Mouse (Mus musculus): ENCODE measurements around the gene Trp53. TPM values are rescaled to one million over a fixed set of nuclear protein-coding genes. Genes with fewer than 3 reads are reported as not detected.
A peak's percentile ranks its signal among the peaks of the same experiment; 100 is the strongest.

Trp53 gene
- polyA plus RNA-seq, 1 experiment: 93.6 TPM

DNA sequence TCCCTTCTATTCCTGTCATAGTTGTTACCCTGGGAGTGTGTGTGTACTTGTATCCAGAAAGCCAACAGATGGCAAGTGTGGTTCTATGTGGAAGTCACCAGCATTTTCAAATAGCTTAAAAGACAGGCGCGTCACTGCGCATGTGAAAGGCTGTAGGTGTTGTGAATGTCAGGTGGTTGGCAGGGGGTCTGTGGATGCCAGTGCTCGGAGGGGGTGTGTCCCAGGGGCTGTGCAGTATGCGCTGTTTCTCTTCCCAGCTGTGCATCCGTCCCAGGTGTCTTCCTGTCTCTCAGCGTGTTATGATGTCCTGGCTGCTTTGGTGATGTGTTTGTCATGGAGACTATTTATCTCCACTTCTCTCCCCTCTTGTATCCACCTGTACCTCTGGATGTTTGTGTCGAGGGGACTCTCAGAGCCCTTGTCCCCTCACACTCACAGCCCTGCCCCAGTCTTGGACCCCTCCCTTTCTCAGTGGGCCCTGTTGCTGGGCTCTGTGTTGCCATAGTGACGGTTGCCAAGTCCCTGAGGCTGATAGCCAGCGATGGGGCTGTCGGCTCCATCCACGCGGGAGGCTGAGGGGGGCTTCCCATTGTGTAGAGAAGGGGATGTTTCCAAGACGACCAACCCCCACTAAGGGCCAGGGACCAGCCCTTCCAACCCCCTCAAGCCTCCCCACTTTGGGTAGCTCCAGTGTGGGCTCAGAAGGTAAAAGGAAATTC lies 27.4 kb upstream of the Trp53 start:
- DNase-seq (ENCODE audit: low read depth): peak; percentile 95
- TF ChIP-seq CTCF (IDR thresholded peaks at IDR 0.05; ENCODE audit: borderline replicate concordance, extremely low read depth, insufficient read depth, insufficient read length) (no peak), POLR2A (IDR thresholded peaks at IDR 0.05; ENCODE audit: borderline replicate concordance, extremely low read depth, insufficient read depth, insufficient read length, poor library complexity, severe bottlenecking) (no peak)

DNA sequence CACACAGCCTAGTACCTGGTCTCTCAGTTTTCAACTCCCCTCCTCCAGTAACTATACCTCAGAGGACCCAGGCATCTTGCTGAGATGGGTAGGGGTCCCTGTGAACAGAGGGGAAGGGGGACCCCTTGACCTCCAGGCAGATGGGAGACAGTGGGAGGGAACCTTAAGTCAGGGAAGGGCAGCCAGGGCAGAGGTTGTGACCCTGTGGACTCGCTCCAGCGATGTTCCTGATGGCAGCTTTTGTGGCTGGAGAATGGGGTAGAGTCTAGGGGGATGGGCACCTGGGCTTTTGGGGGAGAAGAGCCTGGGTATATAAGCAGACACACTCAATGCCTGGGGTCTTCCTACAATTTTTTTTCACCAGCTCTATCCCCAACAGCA lies 26.8 kb upstream of the Trp53 start:
- no peak for DNase-seq (ENCODE audit: low read depth)
- TF ChIP-seq POLR2A (IDR thresholded peaks at IDR 0.05; ENCODE audit: borderline replicate concordance, extremely low read depth, insufficient read depth, insufficient read length, poor library complexity, severe bottlenecking) (no peak), CTCF (IDR thresholded peaks at IDR 0.05; ENCODE audit: borderline replicate concordance, extremely low read depth, insufficient read depth, insufficient read length) (no peak)

GRCm38 (mm10) chr11:69554539-69555140 lies 25.5 kb upstream of the Trp53 start:
- no peak for DNase-seq (ENCODE audit: low read depth)
- TF ChIP-seq POLR2A (IDR thresholded peaks at IDR 0.05; ENCODE audit: borderline replicate concordance, extremely low read depth, insufficient read depth, insufficient read length, poor library complexity, severe bottlenecking): no peak
- TF ChIP-seq CTCF (IDR thresholded peaks at IDR 0.05; ENCODE audit: borderline replicate concordance, extremely low read depth, insufficient read depth, insufficient read length): no peak

- peak; percentile 90 for DNase-seq (ENCODE audit: low read depth)
- TF ChIP-seq POLR2A (IDR thresholded peaks at IDR 0.05; ENCODE audit: borderline replicate concordance, extremely low read depth, insufficient read depth, insufficient read length, poor library complexity, severe bottlenecking) (no peak), CTCF (IDR thresholded peaks at IDR 0.05; ENCODE audit: borderline replicate concordance, extremely low read depth, insufficient read depth, insufficient read length) (no peak)
These were observed 22.7 kb upstream of the Trp53 start for GRCm38 (mm10) chr11:69557381-69557958.

- no peak for DNase-seq (ENCODE audit: low read depth)
- TF ChIP-seq CTCF (IDR thresholded peaks at IDR 0.05; ENCODE audit: borderline replicate concordance, extremely low read depth, insufficient read depth, insufficient read length): no peak
- TF ChIP-seq POLR2A (IDR thresholded peaks at IDR 0.05; ENCODE audit: borderline replicate concordance, extremely low read depth, insufficient read depth, insufficient read length, poor library complexity, severe bottlenecking): no peak
These were observed 21.4 kb upstream of the Trp53 start for GRCm38 (mm10) chr11:69558756-69559155.

DNA sequence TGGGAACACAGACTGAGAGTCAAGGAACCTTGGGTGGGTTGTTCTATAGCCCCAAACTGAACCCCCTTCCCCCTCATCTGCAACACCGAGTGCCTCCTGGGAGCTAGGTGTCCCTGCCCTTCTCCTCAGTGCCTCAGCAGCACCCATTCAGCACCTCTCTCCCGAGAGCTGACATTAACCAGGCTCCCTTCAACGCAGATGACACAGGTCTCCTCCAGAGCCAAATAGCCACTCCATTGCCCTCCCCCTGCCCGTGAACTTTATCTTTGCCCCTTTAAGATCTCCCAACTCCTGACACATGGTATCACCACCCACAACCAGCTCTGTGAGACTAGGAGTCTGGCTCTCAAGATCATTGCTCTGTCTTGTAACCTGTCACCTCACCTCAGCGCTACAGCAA lies 21.0 kb upstream of the Trp53 start:
- no peak for DNase-seq (ENCODE audit: low read depth)
- TF ChIP-seq POLR2A (IDR thresholded peaks at IDR 0.05; ENCODE audit: borderline replicate concordance, extremely low read depth, insufficient read depth, insufficient read length, poor library complexity, severe bottlenecking): no peak
- no peak for TF ChIP-seq CTCF (IDR thresholded peaks at IDR 0.05; ENCODE audit: borderline replicate concordance, extremely low read depth, insufficient read depth, insufficient read length)

DNA sequence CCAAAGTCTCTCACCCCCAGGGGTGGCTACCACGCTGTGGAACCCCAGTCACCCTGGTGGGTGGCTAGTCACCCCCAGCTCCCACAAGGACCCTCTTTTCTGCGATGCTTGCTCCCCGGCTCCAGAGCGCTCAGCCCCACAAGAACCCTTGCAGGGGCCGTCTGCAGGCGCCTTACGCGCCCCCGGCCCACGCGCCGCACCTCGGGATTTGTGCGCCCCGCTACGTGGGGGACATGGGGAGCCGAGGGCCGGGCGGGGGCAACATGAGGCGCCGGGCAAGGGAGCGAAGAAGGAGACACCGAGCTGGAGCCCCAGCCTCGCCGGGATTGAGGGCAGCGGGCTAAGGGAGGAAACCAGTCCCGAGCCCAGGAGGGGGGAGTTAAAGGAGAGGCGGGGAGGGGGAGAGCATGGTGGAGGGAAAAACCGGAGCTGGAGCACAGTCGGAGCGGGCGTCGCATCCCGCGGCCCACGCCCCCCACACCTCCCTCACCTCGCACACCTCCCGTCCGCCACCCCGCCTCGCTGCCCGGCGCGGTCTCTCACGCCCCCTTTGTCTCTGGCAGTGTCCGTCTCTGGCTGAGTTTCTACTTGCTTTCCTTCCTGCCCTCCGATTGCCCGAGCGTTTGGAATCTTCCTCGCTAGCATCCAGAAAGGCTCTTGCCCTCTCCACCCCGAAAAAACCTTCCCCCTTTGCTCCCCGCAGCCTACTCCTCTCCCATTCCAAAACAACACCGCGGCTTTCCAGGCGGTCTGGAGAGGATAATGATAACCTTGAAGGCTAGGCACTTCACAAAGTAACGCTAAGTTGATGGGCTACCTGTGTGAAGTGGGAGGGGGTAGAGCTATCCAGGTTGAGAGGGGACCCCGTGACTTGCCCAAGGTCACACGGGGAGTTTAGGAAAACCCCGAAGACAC lies 20.1 kb upstream of the Trp53 start, which contains the start of gene Efnb3:
Gene Efnb3 (minus strand): TSS at position 355 of the 915 bp plus-strand sequence.
- peak; percentile 90 for DNase-seq (ENCODE audit: low read depth)
- peak; percentile 81; the same call in 1 of the 2 replicates for TF ChIP-seq POLR2A (IDR thresholded peaks at IDR 0.05; ENCODE audit: borderline replicate concordance, extremely low read depth, insufficient read depth, insufficient read length, poor library complexity, severe bottlenecking)
- no peak for TF ChIP-seq CTCF (IDR thresholded peaks at IDR 0.05; ENCODE audit: borderline replicate concordance, extremely low read depth, insufficient read depth, insufficient read length)

GRCm38 (mm10) chr11:69560896-69561854 lies 19.0 kb upstream of the Trp53 start:
- TF ChIP-seq CTCF (IDR thresholded peaks at IDR 0.05; ENCODE audit: borderline replicate concordance, extremely low read depth, insufficient read depth, insufficient read length) (no peak), POLR2A (IDR thresholded peaks at IDR 0.05; ENCODE audit: borderline replicate concordance, extremely low read depth, insufficient read depth, insufficient read length, poor library complexity, severe bottlenecking) (no peak)
- DNase-seq (ENCODE audit: low read depth): peak; percentile 84

DNA sequence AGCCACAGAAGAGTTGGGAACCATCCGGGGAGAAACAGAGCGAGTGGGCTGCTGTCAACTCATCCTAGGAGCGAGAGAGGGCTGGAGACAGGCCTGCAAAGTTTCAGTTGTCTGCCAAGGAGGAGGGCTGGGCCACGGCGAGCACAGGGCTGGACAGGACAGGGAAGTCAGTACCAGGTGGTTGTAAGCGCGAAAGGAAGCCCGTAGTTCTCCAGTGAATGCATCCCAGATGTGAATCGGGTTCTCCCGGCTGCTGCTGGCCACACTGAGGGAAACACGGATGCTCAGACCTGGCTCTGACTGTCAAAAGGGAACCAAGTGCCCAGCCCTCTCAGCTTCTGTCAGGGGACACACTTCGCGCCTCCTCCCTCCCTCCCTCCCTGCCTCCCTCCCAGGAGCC lies 16.8 kb upstream of the Trp53 start:
- TF ChIP-seq POLR2A (IDR thresholded peaks at IDR 0.05; ENCODE audit: borderline replicate concordance, extremely low read depth, insufficient read depth, insufficient read length, poor library complexity, severe bottlenecking) (no peak), CTCF (IDR thresholded peaks at IDR 0.05; ENCODE audit: borderline replicate concordance, extremely low read depth, insufficient read depth, insufficient read length) (no peak)
- no peak for DNase-seq (ENCODE audit: low read depth)

GRCm38 (mm10) chr11:69564391-69564790 lies 15.8 kb upstream of the Trp53 start:
- TF ChIP-seq POLR2A (IDR thresholded peaks at IDR 0.05; ENCODE audit: borderline replicate concordance, extremely low read depth, insufficient read depth, insufficient read length, poor library complexity, severe bottlenecking): no peak
- TF ChIP-seq CTCF (IDR thresholded peaks at IDR 0.05; ENCODE audit: borderline replicate concordance, extremely low read depth, insufficient read depth, insufficient read length): no peak
- no peak for DNase-seq (ENCODE audit: low read depth)

Measured in brain, embryonic 14.5 days (tissue).